Mouse (Mus musculus) heart, embryonic 12.5 days (tissue): Measurements from ENCODE around the gene Fibcd1. TPM values are rescaled to one million over a fixed set of nuclear protein-coding genes. Genes with fewer than 3 reads are reported as not detected.

Experiments
- ATAC-seq: fragments of 200-750 bp; cut with Nextera tagmentation; 2 replicates; pipeline ENCODE4 v1.8.0; 2017; ENCODE audit warnings: moderate TSS enrichment, moderate library complexity; ENCODE audit not compliant: insufficient number of reproducible peaks, low FRiP score
- H3K27ac ChIP-seq: fragments of 300-500 bp; sonication (generic); 2 replicates; pipeline ENCODE4 v1.5.1; 2016; ENCODE audit warnings: mild to moderate bottlenecking, moderate library complexity; ENCODE audit not compliant: poor library complexity, severe bottlenecking
- H3K27me3 ChIP-seq: fragments of 300-500 bp; sonication (generic); replicated peaks from 2 replicates; pipeline ENCODE4 v1.6.1; 2016; ENCODE audit warnings: mild to moderate bottlenecking, moderate library complexity
- H3K36me3 ChIP-seq: fragments of 300-500 bp; sonication (generic); 2 replicates; pipeline ENCODE4 v1.6.1; 2016; ENCODE audit warnings: mild to moderate bottlenecking, moderate library complexity
- H3K4me1 ChIP-seq: fragments of 300-500 bp; sonication (generic); replicated peaks from 2 replicates; pipeline ENCODE4 v1.6.1; 2016; ENCODE audit warnings: mild to moderate bottlenecking
- H3K4me2 ChIP-seq: fragments of 300-500 bp; sonication (generic); 2 replicates; pipeline ENCODE4 v1.6.1; 2016; ENCODE audit warnings: mild to moderate bottlenecking, moderate library complexity
- H3K4me3 ChIP-seq: fragments of 300-500 bp; sonication (generic); 2 replicates; pipeline ENCODE4 v1.5.1; 2016; ENCODE audit warnings: mild to moderate bottlenecking
- H3K9ac ChIP-seq: fragments of 300-500 bp; sonication (generic); 2 replicates; pipeline ENCODE4 v1.6.1; 2016; ENCODE audit warnings: mild to moderate bottlenecking, moderate library complexity
- H3K9me3 ChIP-seq: fragments of 300-500 bp; sonication (generic); replicated peaks from 2 replicates; pipeline ENCODE4 v1.6.1; 2016; ENCODE audit warnings: mild to moderate bottlenecking, moderate library complexity
- WGBS: fragments of 180-500 bp; shearing (Covaris S2); methylation state at CpG from one replicate; pipeline ENCODE4 v1.1.7; 2016; 5-methylcytosine and 5-hydroxymethylcytosine counted together
- polyA plus RNA-seq: library from polyadenylated mRNA; unstranded; fragments of >200 nt; fragmentation: Nextera tagmentation; extraction: Ambion mirVana; gene quantifications from 2 replicates; pipeline ENCODE4 v1.2.1, GENCODE M21; 2016

The Fibcd1 gene
- 0.04 and 0.08 TPM in 2 replicates for polyA plus RNA-seq

GRCm38 (mm10) chr2:31845896-31846691 lies at the start of gene Fibcd1:
TSS of gene Fibcd1 (minus strand) at chr2:31846005.
- peak within 1 kb of the TSS; percentile 54 for H3K9ac ChIP-seq
- 1% methylated on average over 83 of the region's 88 CpGs for WGBS
- H3K9me3 ChIP-seq, result no peaks in the 10 kb centered on the region
- H3K27ac ChIP-seq, result no peak within 1 kb of the TSS
- H3K4me3 ChIP-seq, result peak within 1 kb of the TSS; percentile 52
- peaks cover 70% of the 10 kb centered on the region for H3K27me3 ChIP-seq
- ATAC-seq, result peak; percentile 23; the same call in 1 of the 2 replicates
- H3K4me2 ChIP-seq, result peak within 1 kb of the TSS; percentile 83
- no peaks in the 10 kb centered on the region for H3K36me3 ChIP-seq
- H3K4me1 ChIP-seq, result peaks cover 32% of the 10 kb centered on the region

DNA sequence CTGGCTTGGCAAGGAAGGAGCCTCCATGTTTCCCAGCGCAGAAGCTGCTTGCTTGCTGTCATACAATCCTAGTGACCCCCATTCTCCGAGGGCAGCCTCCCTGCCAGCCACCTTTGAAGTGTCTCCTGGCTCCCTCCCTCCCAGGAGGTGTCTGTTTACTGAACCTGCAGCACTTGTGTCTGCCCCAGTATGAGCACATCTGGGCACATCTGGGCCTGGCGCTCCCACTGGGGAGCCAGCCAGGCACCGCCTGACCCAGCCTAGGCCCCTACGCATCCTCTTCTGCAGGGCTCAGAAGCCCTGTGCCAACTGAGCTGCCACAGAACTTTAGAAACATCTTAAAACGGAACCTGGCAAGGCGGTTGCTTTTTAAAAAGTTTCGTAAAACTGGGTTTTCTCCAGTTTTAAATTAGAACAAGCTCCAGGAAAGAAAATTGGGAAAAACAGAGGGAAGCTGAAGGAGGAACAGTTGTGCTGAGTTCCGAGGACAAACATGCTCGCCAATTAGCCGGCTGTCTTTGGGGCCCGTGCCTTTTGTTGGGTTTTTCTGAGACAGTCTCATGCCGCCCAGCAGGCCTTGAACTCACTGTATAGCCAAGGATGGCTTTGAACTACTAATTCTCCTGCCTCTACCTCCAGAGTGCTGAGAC lies 48.5 kb upstream of the Fibcd1 start:
- Histone ChIP-seq H3K9ac (no peak overlapping the region), H3K27me3 (peaks cover 25% of the 10 kb centered on the region), H3K36me3 (no peaks in the 10 kb centered on the region), H3K4me3 (no peak overlapping the region), H3K4me1 (peaks cover 6% of the 10 kb centered on the region; the same call in 1 of the 2 replicates), H3K4me2 (no peak overlapping the region), H3K27ac (no peak overlapping the region), H3K9me3 (no peaks in the 10 kb centered on the region)
- 62% methylated on average over 13 of the region's 13 CpGs for WGBS
- no peak for ATAC-seq

DNA sequence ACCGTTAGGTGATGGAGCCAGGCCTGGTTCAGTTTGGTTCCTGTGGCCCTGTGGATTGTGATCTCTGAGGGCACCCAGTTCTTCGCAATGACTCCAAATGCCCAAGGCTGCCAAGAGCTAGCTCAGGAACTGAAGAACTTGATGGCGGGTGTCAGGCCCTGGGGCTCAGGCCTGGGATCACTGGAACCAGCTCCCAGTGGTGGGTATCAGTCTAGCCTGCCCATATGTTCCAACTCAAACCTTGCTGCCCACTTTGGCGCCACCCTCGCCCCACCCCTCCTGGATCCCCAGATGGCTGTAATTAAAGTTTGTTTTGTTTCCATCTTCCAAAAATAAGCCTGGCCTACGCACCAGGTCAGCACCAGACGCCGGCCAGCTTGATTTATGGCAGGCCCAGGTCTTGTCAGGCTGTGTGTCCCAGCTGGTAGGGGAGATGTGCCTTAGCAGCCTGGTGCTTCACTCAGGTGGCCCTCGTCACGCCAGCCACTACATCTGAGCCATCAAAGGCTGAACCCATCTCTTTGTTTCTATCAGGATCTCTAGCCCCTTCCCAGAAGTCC lies 47.4 kb upstream of the Fibcd1 start:
- H3K27me3 ChIP-seq, result peaks cover 34% of the 10 kb centered on the region
- no peak for ATAC-seq
- H3K9ac ChIP-seq, result no peak overlapping the region
- H3K4me2 ChIP-seq, result no peak overlapping the region
- H3K4me3 ChIP-seq, result no peak overlapping the region
- no peaks in the 10 kb centered on the region for H3K9me3 ChIP-seq
- H3K4me1 ChIP-seq, result peaks cover 6% of the 10 kb centered on the region; the same call in 1 of the 2 replicates
- H3K27ac ChIP-seq, result no peak overlapping the region
- WGBS, result 72% methylated on average over 10 of the region's 10 CpGs
- H3K36me3 ChIP-seq, result no peaks in the 10 kb centered on the region

DNA sequence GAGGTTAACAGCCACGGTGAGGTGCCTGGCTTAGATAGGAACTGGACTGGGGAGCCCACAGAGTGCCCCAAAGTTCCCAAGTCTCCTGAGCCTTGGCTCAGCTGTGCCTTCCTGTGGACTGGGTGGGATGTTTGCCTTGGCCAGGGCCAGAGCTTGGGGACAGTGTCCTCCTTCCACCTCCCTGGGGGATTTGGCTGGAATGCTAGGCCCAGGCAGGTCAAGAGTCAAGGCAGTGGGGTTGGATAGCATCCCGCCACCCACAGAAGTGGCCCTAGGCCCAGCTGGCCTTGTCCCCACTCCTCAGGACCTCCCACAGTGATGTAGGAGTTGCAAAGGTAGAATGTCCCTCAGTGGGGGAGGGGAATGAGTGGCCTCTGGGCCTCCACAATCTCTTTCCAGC lies 45.4 kb upstream of the Fibcd1 start:
- no peak overlapping the region for H3K27ac ChIP-seq
- H3K4me3 ChIP-seq, result no peak overlapping the region
- WGBS, result 79% methylated on average over 2 of the region's 2 CpGs
- H3K4me2 ChIP-seq, result no peak overlapping the region
- no peaks in the 10 kb centered on the region for H3K9me3 ChIP-seq
- no peak overlapping the region for H3K9ac ChIP-seq
- ATAC-seq, result no peak
- no peaks in the 10 kb centered on the region for H3K36me3 ChIP-seq
- H3K27me3 ChIP-seq, result peaks cover 53% of the 10 kb centered on the region
- peaks cover 6% of the 10 kb centered on the region for H3K4me1 ChIP-seq

- ATAC-seq, result no peak
- Histone ChIP-seq H3K36me3 (no peaks in the 10 kb centered on the region), H3K4me2 (no peak overlapping the region), H3K9me3 (no peaks in the 10 kb centered on the region), H3K4me3 (no peak overlapping the region), H3K9ac (no peak overlapping the region), H3K27me3 (peaks cover 77% of the 10 kb centered on the region), H3K4me1 (peaks cover 6% of the 10 kb centered on the region), H3K27ac (no peak overlapping the region)
- 48% methylated on average over 1 of the region's 1 CpGs for WGBS
Observed at GRCm38 (mm10) chr2:31888871-31889270, 43.1 kb upstream of the Fibcd1 start.

DNA sequence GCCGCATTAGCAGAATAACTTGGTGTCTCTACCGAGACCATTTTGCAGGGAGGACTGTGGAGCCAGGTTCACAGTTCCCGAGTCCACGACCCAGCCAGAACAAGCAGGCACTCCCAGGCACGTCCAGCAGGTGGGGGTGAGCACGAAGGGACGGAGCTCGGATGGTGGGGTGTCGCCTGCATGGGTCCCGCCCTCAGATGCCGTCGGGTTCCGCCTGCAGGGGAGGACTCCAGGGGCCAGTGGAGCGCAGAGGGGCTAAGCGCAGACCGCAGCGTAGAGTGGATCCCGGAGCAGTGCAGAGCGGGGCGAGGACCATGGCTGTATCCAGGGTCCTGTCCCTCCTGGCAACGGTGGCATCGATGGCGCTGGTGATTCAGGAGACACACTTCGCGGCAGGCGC lies 41.2 kb upstream of the Fibcd1 start, which contains the start of gene Lamc3:
Lamc3 (plus strand) TSS at position 262 of the 400 bp plus-strand sequence.
- 0 out of 2 replicates have a peak within 1 kb of the TSS, but pooled peaks have one; percentile 31 for H3K9ac ChIP-seq
- no peaks in the 10 kb centered on the region for H3K9me3 ChIP-seq
- peak within 1 kb of the TSS; percentile 55 for H3K4me2 ChIP-seq
- 5% methylated on average over 26 of the region's 26 CpGs for WGBS
- H3K4me1 ChIP-seq, result peaks cover 6% of the 10 kb centered on the region
- H3K4me3 ChIP-seq, result peak within 1 kb of the TSS; percentile 27
- H3K36me3 ChIP-seq, result no peaks in the 10 kb centered on the region
- no peak within 1 kb of the TSS for H3K27ac ChIP-seq
- 0 out of 2 replicates have a peak, but pooled peaks have one; percentile 47 for ATAC-seq
- peaks cover 95% of the 10 kb centered on the region for H3K27me3 ChIP-seq

- no peak overlapping the region for H3K27ac ChIP-seq
- no peak for ATAC-seq
- no peak overlapping the region for H3K9ac ChIP-seq
- H3K4me1 ChIP-seq, result peaks cover 13% of the 10 kb centered on the region
- no peaks in the 10 kb centered on the region for H3K36me3 ChIP-seq
- H3K4me3 ChIP-seq, result no peak overlapping the region
- no peaks in the 10 kb centered on the region for H3K9me3 ChIP-seq
- no peak overlapping the region for H3K4me2 ChIP-seq
- WGBS, result 21% methylated on average over 6 of the region's 6 CpGs
- peaks cover 98% of the 10 kb centered on the region for H3K27me3 ChIP-seq
Observed at GRCm38 (mm10) chr2:31884806-31885205, 39.0 kb upstream of the Fibcd1 start.

DNA sequence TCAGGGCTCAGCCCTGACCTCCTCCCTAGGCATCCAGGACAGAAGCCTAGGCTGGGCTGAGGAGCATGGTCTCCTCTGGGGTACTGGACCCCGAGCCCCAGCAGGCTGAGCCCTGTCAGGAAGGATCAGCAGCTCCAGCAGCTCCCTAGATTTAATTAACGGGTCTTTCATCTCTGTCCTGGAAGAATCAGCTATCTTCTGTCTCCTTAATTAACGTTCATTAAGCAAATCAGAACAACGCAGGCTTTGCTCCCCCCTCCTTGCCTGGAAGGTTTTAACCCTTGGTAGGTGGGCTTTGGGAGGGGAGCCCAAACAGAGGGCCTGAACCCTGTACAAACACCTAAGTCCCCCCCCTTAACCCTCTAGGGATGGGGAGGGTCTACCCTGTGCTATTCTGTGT lies 37.3 kb upstream of the Fibcd1 start:
- H3K36me3 ChIP-seq, result no peaks in the 10 kb centered on the region
- no peak overlapping the region for H3K9ac ChIP-seq
- peaks cover 13% of the 10 kb centered on the region for H3K4me1 ChIP-seq
- WGBS, result 17% methylated on average over 4 of the region's 4 CpGs
- no peak overlapping the region for H3K4me3 ChIP-seq
- H3K27me3 ChIP-seq, result peaks cover 98% of the 10 kb centered on the region
- H3K4me2 ChIP-seq, result no peak overlapping the region
- no peak overlapping the region for H3K27ac ChIP-seq
- ATAC-seq, result no peak
- H3K9me3 ChIP-seq, result no peaks in the 10 kb centered on the region

GRCm38 (mm10) chr2:31880868-31881267 lies 35.1 kb upstream of the Fibcd1 start:
- Histone ChIP-seq H3K9me3 (no peaks in the 10 kb centered on the region), H3K27me3 (peaks cover 93% of the 10 kb centered on the region), H3K4me2 (0 out of 2 replicates have a peak overlapping the region, but pooled peaks have one; percentile 18), H3K36me3 (no peaks in the 10 kb centered on the region), H3K4me1 (peaks cover 11% of the 10 kb centered on the region; the same call in 1 of the 2 replicates), H3K9ac (no peak overlapping the region), H3K27ac (no peak overlapping the region), H3K4me3 (no peak overlapping the region)
- no peak for ATAC-seq
- 5% methylated on average over 14 of the region's 14 CpGs for WGBS

- H3K9ac ChIP-seq, result no peak overlapping the region
- no peak for ATAC-seq
- no peak overlapping the region for H3K4me3 ChIP-seq
- H3K27ac ChIP-seq, result no peak overlapping the region
- H3K4me1 ChIP-seq, result peaks cover 11% of the 10 kb centered on the region; the same call in 1 of the 2 replicates
- WGBS, result 73% methylated on average over 17 of the region's 17 CpGs
- no peak overlapping the region for H3K4me2 ChIP-seq
- H3K36me3 ChIP-seq, result no peaks in the 10 kb centered on the region
- H3K27me3 ChIP-seq, result peaks cover 91% of the 10 kb centered on the region
- H3K9me3 ChIP-seq, result no peaks in the 10 kb centered on the region
Observed at GRCm38 (mm10) chr2:31878610-31879009, 32.8 kb upstream of the Fibcd1 start.

GRCm38 (mm10) chr2:31876446-31876845 lies 30.6 kb upstream of the Fibcd1 start:
- Histone ChIP-seq H3K9ac (no peak overlapping the region), H3K9me3 (0 out of 2 replicates have a peak, but pooled peaks cover 7% of the 10 kb centered on the region), H3K4me1 (peaks cover 11% of the 10 kb centered on the region; the same call in 1 of the 2 replicates), H3K36me3 (no peaks in the 10 kb centered on the region), H3K27me3 (peaks cover 72% of the 10 kb centered on the region), H3K4me2 (peak overlapping the region; percentile 26; the same call in 1 of the 2 replicates), H3K4me3 (no peak overlapping the region), H3K27ac (no peak overlapping the region)
- 13% methylated on average over 12 of the region's 12 CpGs for WGBS
- ATAC-seq, result no peak
